Mouse (Mus musculus) embryonic facial prominence, embryonic 15.5 days (tissue): ENCODE results near the gene Faim. TPM values are rescaled to one million over a fixed set of nuclear protein-coding genes. Genes with fewer than 3 reads are reported as not detected.

Experiments
- ATAC-seq: fragments of 200-750 bp; cut with Nextera tagmentation; 2 replicates; pipeline ENCODE4 v1.8.0; 2017; ENCODE audit warnings: low read depth, moderate TSS enrichment; ENCODE audit not compliant: insufficient number of reproducible peaks, low FRiP score, low TSS enrichment
- H3K27ac ChIP-seq: fragments of 300-500 bp; sonication (generic); replicated peaks from 2 replicates; pipeline ENCODE4 v1.5.1; 2015; ENCODE audit warnings: mild to moderate bottlenecking, inconsistent platforms
- H3K27me3 ChIP-seq: fragments of 300-500 bp; sonication (generic); 2 replicates; pipeline ENCODE4 v1.6.1; 2015; ENCODE audit warnings: inconsistent platforms
- H3K36me3 ChIP-seq: fragments of 300-500 bp; sonication (generic); 2 replicates; pipeline ENCODE4 v1.6.1; 2015; ENCODE audit warnings: mild to moderate bottlenecking, inconsistent platforms
- H3K4me1 ChIP-seq: fragments of 300-500 bp; sonication (generic); 2 replicates; pipeline ENCODE4 v1.6.1; 2015; ENCODE audit warnings: inconsistent platforms
- H3K4me2 ChIP-seq: fragments of 300-500 bp; sonication (generic); replicated peaks from 2 replicates; pipeline ENCODE4 v1.6.1; 2015; ENCODE audit warnings: mild to moderate bottlenecking, inconsistent platforms
- H3K4me3 ChIP-seq: fragments of 300-500 bp; sonication (generic); replicated peaks from 2 replicates; pipeline ENCODE4 v1.5.1; 2015; ENCODE audit warnings: mild to moderate bottlenecking, inconsistent platforms
- H3K9ac ChIP-seq: fragments of 300-500 bp; sonication (generic); 2 replicates; pipeline ENCODE4 v1.6.1; 2015; ENCODE audit warnings: inconsistent platforms
- H3K9me3 ChIP-seq: fragments of 300-500 bp; sonication (generic); replicated peaks from 2 replicates; pipeline ENCODE4 v1.6.1; 2016; ENCODE audit warnings: inconsistent platforms
- WGBS: fragments of 180-500 bp; shearing (Covaris S2); methylation state at CpG from one replicate; pipeline ENCODE4 v1.1.7; 2015; 5-methylcytosine and 5-hydroxymethylcytosine counted together
- polyA plus RNA-seq: library from polyadenylated mRNA; unstranded; fragments of >200 nt; fragmentation: Nextera tagmentation; extraction: Ambion mirVana; gene quantifications from 2 replicates; pipeline ENCODE4 v1.2.1, GENCODE M21; 2015

Faim gene
- polyA plus RNA-seq, 1 experiment from 2014 or later, result 47.6 TPM

- peaks cover 52% of the 10 kb centered on the region for H3K27me3 ChIP-seq
- no peak overlapping the region for H3K27ac ChIP-seq
- no peak overlapping the region for H3K9ac ChIP-seq
- no peak overlapping the region for H3K4me2 ChIP-seq
- no peak overlapping the region for H3K4me3 ChIP-seq
- ATAC-seq, result no peak
- H3K36me3 ChIP-seq, result no peaks in the 10 kb centered on the region
- H3K9me3 ChIP-seq, result no peaks in the 10 kb centered on the region
- 89% methylated on average over 1 of the region's 1 CpGs for WGBS
- peaks cover 13% of the 10 kb centered on the region; the same call in 1 of the 2 replicates for H3K4me1 ChIP-seq
Measured at GRCm38 (mm10) chr9:98976081-98976480, 10.1 kb upstream of the Faim start.

GRCm38 (mm10) chr9:98976520-98976919 lies 9.7 kb upstream of the Faim start:
- Histone ChIP-seq H3K36me3 (no peaks in the 10 kb centered on the region), H3K4me3 (no peak overlapping the region), H3K4me1 (peaks cover 13% of the 10 kb centered on the region; the same call in 1 of the 2 replicates), H3K27me3 (peaks cover 49% of the 10 kb centered on the region), H3K27ac (no peak overlapping the region), H3K4me2 (no peak overlapping the region), H3K9me3 (no peaks in the 10 kb centered on the region), H3K9ac (no peak overlapping the region)
- 50% methylated on average over 5 of the region's 5 CpGs for WGBS
- no peak for ATAC-seq

- 5% methylated on average over 29 of the region's 29 CpGs for WGBS
- H3K36me3 ChIP-seq, result no peaks in the 10 kb centered on the region
- no peak overlapping the region for H3K27ac ChIP-seq
- peak overlapping the region; percentile 34 for H3K4me3 ChIP-seq
- H3K9ac ChIP-seq, result no peak overlapping the region
- peak overlapping the region; percentile 49 for H3K4me2 ChIP-seq
- no peaks in the 10 kb centered on the region for H3K9me3 ChIP-seq
- peaks cover 4% of the 10 kb centered on the region; the same call in 1 of the 2 replicates for H3K4me1 ChIP-seq
- peaks cover 48% of the 10 kb centered on the region for H3K27me3 ChIP-seq
- peak; percentile 78 for ATAC-seq
Measured at GRCm38 (mm10) chr9:98979431-98980416, 6.4 kb upstream of the Faim start.

GRCm38 (mm10) chr9:98986476-98987096 lies 413 bp downstream of the Faim start:
- WGBS, result under 1% methylated on average over 50 of the region's 50 CpGs
- ATAC-seq, result peak; percentile 69
- peak overlapping the region; percentile 94 for H3K4me3 ChIP-seq
- peaks cover 23% of the 10 kb centered on the region for H3K27me3 ChIP-seq
- H3K4me2 ChIP-seq, result peak overlapping the region; percentile 94
- peak overlapping the region; percentile 60 for H3K9ac ChIP-seq
- no peaks in the 10 kb centered on the region for H3K9me3 ChIP-seq
- H3K36me3 ChIP-seq, result no peaks in the 10 kb centered on the region
- peaks cover 7% of the 10 kb centered on the region for H3K4me1 ChIP-seq
- no peak overlapping the region for H3K27ac ChIP-seq

- WGBS, result 44% methylated on average over 9 of the region's 9 CpGs
- H3K36me3 ChIP-seq, result no peaks in the 10 kb centered on the region
- H3K4me2 ChIP-seq, result peak overlapping the region; percentile 94
- H3K27ac ChIP-seq, result no peak overlapping the region
- H3K9me3 ChIP-seq, result no peaks in the 10 kb centered on the region
- H3K4me1 ChIP-seq, result peaks cover 7% of the 10 kb centered on the region
- peaks cover 22% of the 10 kb centered on the region for H3K27me3 ChIP-seq
- no peak for ATAC-seq
- 0 out of 2 replicates have a peak overlapping the region, but pooled peaks have one; percentile 60 for H3K9ac ChIP-seq
- peak overlapping the region; percentile 94 for H3K4me3 ChIP-seq
Measured at GRCm38 (mm10) chr9:98987131-98987530, 958 bp downstream of the Faim start.

GRCm38 (mm10) chr9:98994103-98994502 lies 7.9 kb downstream of the Faim start:
- H3K4me1 ChIP-seq, result no peaks in the 10 kb centered on the region
- H3K27me3 ChIP-seq, result no peaks in the 10 kb centered on the region
- ATAC-seq, result no peak
- H3K4me2 ChIP-seq, result no peak overlapping the region
- H3K9me3 ChIP-seq, result no peaks in the 10 kb centered on the region
- H3K9ac ChIP-seq, result no peak overlapping the region
- peaks cover 10% of the 10 kb centered on the region for H3K36me3 ChIP-seq
- H3K27ac ChIP-seq, result no peak overlapping the region
- 90% methylated on average over 4 of the region's 4 CpGs for WGBS
- no peak overlapping the region for H3K4me3 ChIP-seq

- H3K27ac ChIP-seq, result no peak overlapping the region
- peaks cover 9% of the 10 kb centered on the region for H3K36me3 ChIP-seq
- no peaks in the 10 kb centered on the region for H3K9me3 ChIP-seq
- H3K9ac ChIP-seq, result no peak overlapping the region
- 73% methylated on average over 9 of the region's 9 CpGs for whole genome bisulfite sequencing
- H3K4me3 ChIP-seq, result no peak overlapping the region
- no peaks in the 10 kb centered on the region for H3K27me3 ChIP-seq
- no peak overlapping the region for H3K4me2 ChIP-seq
- H3K4me1 ChIP-seq, result no peaks in the 10 kb centered on the region
- ATAC-seq, result no peak
Measured at GRCm38 (mm10) chr9:98999881-99000339, 13.7 kb downstream of the Faim start.

- H3K9me3 ChIP-seq, result no peaks in the 10 kb centered on the region
- no peak overlapping the region for H3K4me3 ChIP-seq
- ATAC-seq, result no peak
- WGBS, result 90% methylated on average over 6 of the region's 6 CpGs
- no peaks in the 10 kb centered on the region for H3K27me3 ChIP-seq
- H3K4me2 ChIP-seq, result no peak overlapping the region
- no peak overlapping the region for H3K9ac ChIP-seq
- H3K4me1 ChIP-seq, result no peaks in the 10 kb centered on the region
- no peak overlapping the region for H3K27ac ChIP-seq
- peaks cover 9% of the 10 kb centered on the region for H3K36me3 ChIP-seq
Measured at GRCm38 (mm10) chr9:99001326-99001725, 15.2 kb downstream of the Faim start.

GRCm38 (mm10) chr9:99009069-99009897 lies 23.1 kb downstream of the Faim start:
- H3K27ac ChIP-seq, result no peak overlapping the region
- no peak for ATAC-seq
- no peaks in the 10 kb centered on the region for H3K9me3 ChIP-seq
- no peaks in the 10 kb centered on the region for H3K4me1 ChIP-seq
- no peak overlapping the region for H3K9ac ChIP-seq
- H3K4me3 ChIP-seq, result no peak overlapping the region
- H3K27me3 ChIP-seq, result no peaks in the 10 kb centered on the region
- 64% methylated on average over 12 of the region's 12 CpGs for WGBS
- H3K4me2 ChIP-seq, result no peak overlapping the region
- no peaks in the 10 kb centered on the region for H3K36me3 ChIP-seq

- Histone ChIP-seq H3K9ac (no peak overlapping the region), H3K4me3 (no peak overlapping the region), H3K9me3 (no peaks in the 10 kb centered on the region), H3K27ac (no peak overlapping the region), H3K36me3 (no peaks in the 10 kb centered on the region), H3K27me3 (no peaks in the 10 kb centered on the region), H3K4me1 (no peaks in the 10 kb centered on the region), H3K4me2 (no peak overlapping the region)
- no peak for ATAC-seq
- WGBS, result 92% methylated on average over 3 of the region's 3 CpGs
Measured at GRCm38 (mm10) chr9:99009898-99010199, 23.7 kb downstream of the Faim start.

GRCm38 (mm10) chr9:99016301-99016700 lies 30.1 kb downstream of the Faim start:
- no peak overlapping the region for H3K4me3 ChIP-seq
- ATAC-seq, result no peak
- 54% methylated on average over 3 of the region's 3 CpGs for WGBS
- H3K4me2 ChIP-seq, result no peak overlapping the region
- no peaks in the 10 kb centered on the region for H3K27me3 ChIP-seq
- no peak overlapping the region for H3K27ac ChIP-seq
- H3K36me3 ChIP-seq, result no peaks in the 10 kb centered on the region
- no peak overlapping the region for H3K9ac ChIP-seq
- no peaks in the 10 kb centered on the region for H3K4me1 ChIP-seq
- no peaks in the 10 kb centered on the region for H3K9me3 ChIP-seq
